Mouse (Mus musculus) brain, embryonic 14.5 days (tissue): Measurements from ENCODE around the gene Mrpl14.

Experiments
- CTCF ChIP-seq: fragments of 200-500 bp; IDR thresholded peaks from 2 replicates; pipeline ENCODE4 v1.5.1; 2012; ENCODE audit warnings: inconsistent platforms, mild to moderate bottlenecking, moderate library complexity, borderline replicate concordance; ENCODE audit not compliant: insufficient read depth, insufficient read length; ENCODE audit errors: extremely low read depth
- POLR2A ChIP-seq: fragments of 200-500 bp; IDR thresholded peaks from 2 replicates; pipeline ENCODE4 v1.6.1; 2012; ENCODE audit warnings: mild to moderate bottlenecking, inconsistent platforms, borderline replicate concordance; ENCODE audit not compliant: poor library complexity, insufficient read depth, insufficient read length, severe bottlenecking; ENCODE audit errors: extremely low read depth

- no peak for TF ChIP-seq CTCF
- TF ChIP-seq POLR2A: no peak
Observed at GRCm38 (mm10) chr17:45710407-45710806, 24.3 kb downstream of the Mrpl14 start.
